Mouse (Mus musculus) liver, embryonic 14.5 days (tissue): ENCODE results near the gene Cnrip1. TPM values are rescaled to one million over a fixed set of nuclear protein-coding genes. Genes with fewer than 3 reads are reported as not detected.

Experiments
- ATAC-seq: fragments of 200-750 bp; cut with Nextera tagmentation; 2 replicates; pipeline ENCODE4 v1.8.0; 2017; ENCODE audit warnings: moderate number of reproducible peaks, mild to moderate bottlenecking, moderate library complexity; ENCODE audit not compliant: insufficient read depth
- DNase-seq, 3 experiments: peaks; one replicate each; pipeline ENCODE4 v3.0.0-alpha.2; 2012 to 2013; ENCODE audit warnings: low read depth in 3 of 3, low spot score in 3 of 3
- H3K27ac ChIP-seq: fragments of 300-500 bp; sonication (generic); 2 replicates; pipeline ENCODE4 v1.5.1; 2014; ENCODE audit warnings: moderate library complexity, mild to moderate bottlenecking, control low read depth, inconsistent platforms
- H3K27me3 ChIP-seq: fragments of 300-500 bp; sonication (generic); 2 replicates; pipeline ENCODE4 v1.6.1; 2014; ENCODE audit warnings: mild to moderate bottlenecking, low read length, moderate library complexity; ENCODE audit not compliant: control insufficient read depth, insufficient read depth
- H3K36me3 ChIP-seq: fragments of 300-500 bp; sonication (generic); replicated peaks from 2 replicates; pipeline ENCODE4 v1.6.1; 2014; ENCODE audit warnings: low read depth; ENCODE audit not compliant: control insufficient read depth, insufficient read depth
- H3K4me1 ChIP-seq, 2 experiments: fragments of 200-500 bp in 1 of 2; fragments of 300-500 bp in 1 of 2; sonication (generic) in 1 of 2; replicated peaks; 2 replicates each; pipeline ENCODE4 v1.6.1; 2012 to 2014; ENCODE audit warnings: antibody characterized with exemption in 1 of 2, inconsistent platforms in 1 of 2, low read length in 1 of 2; ENCODE audit not compliant: control insufficient read depth in 2 of 2, insufficient read depth in 2 of 2
- H3K4me2 ChIP-seq: fragments of 300-500 bp; sonication (generic); 2 replicates; pipeline ENCODE4 v1.6.1; 2014; ENCODE audit warnings: low read depth, mild to moderate bottlenecking, control low read depth, moderate library complexity
- H3K4me3 ChIP-seq, 2 experiments: fragments of 200-500 bp in 1 of 2; fragments of 300-500 bp in 1 of 2; sonication (generic) in 1 of 2; 2 replicates each; pipeline ENCODE4 v1.5.1; 2012 to 2014; ENCODE audit warnings: low read depth in 2 of 2, low read length in 2 of 2, mild to moderate bottlenecking in 2 of 2, control low read depth in 1 of 2, inconsistent platforms in 1 of 2, moderate library complexity in 1 of 2; ENCODE audit not compliant: insufficient read depth in 1 of 2
- H3K9ac ChIP-seq: fragments of 300-500 bp; sonication (generic); replicated peaks from 2 replicates; pipeline ENCODE4 v1.6.1; 2014; ENCODE audit warnings: mild to moderate bottlenecking, control low read depth, moderate library complexity
- H3K9me3 ChIP-seq: fragments of 300-500 bp; sonication (generic); 2 replicates; pipeline ENCODE4 v1.6.1; 2016; ENCODE audit warnings: low read length, mixed read lengths; ENCODE audit not compliant: control insufficient read depth
- CTCF ChIP-seq: IDR thresholded peaks from 2 replicates; pipeline ENCODE4 v1.5.1; 2016; ENCODE audit warnings: antibody characterized with exemption, low read depth, control low read depth
- EP300 ChIP-seq: IDR thresholded peaks from 2 replicates; pipeline ENCODE4 v1.6.1; 2016; ENCODE audit warnings: antibody characterized with exemption, low read depth
- WGBS: fragments of 180-500 bp; shearing (Covaris S2); extraction: QIAGEN DNeasy Blood & Tissue Kit; methylation state at CpG from one replicate; pipeline ENCODE4 v1.1.7; 2014; ENCODE audit not compliant: insufficient replicate concordance; 5-methylcytosine and 5-hydroxymethylcytosine counted together
- polyA plus RNA-seq, 2 experiments: library from polyadenylated mRNA; depleted of rRNA in 1 of 2; stranded (reverse) in 1 of 2; unstranded in 1 of 2; fragments of >200 nt; fragmentation: Nextera tagmentation in 1 of 2; extraction: Ambion mirVana in 1 of 2; gene quantifications; 2 replicates each; pipeline versions ENCODE4 v1.2.1 to v1.2.3; 2012 to 2014

Cnrip1 gene
- polyA plus RNA-seq, 2 experiments, result 2.0 to 2.5 TPM

DNA sequence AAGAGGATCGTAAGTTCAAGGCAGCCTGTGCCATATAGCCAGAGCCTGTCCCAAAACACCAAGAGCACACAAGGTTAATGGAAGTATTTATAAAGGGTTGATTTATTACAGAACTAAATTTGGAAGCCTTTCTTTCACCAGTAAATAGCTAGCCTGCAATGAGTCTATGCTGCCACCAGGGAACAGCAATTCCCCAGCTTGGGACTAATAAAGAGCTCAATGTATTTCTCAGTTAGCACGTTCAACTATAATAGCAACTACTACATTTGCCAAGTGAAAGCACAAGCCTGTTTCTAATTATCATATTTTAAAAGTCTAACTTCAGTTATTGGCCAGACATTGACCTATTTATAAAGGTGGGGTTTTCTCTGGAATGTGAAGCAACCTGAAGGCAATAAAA lies 31.6 kb downstream of the Cnrip1 start:
- Histone ChIP-seq H3K36me3 (no peaks in the 10 kb centered on the region), H3K9ac (no peak overlapping the region), H3K27me3 (no peaks in the 10 kb centered on the region), H3K4me1 (no peaks in the 10 kb centered on the region), H3K4me2 (no peak overlapping the region), H3K4me3 (no peak overlapping the region), H3K9me3 (no peaks in the 10 kb centered on the region), H3K27ac (no peak overlapping the region)
- DNase-seq (no peak), ATAC-seq (no peak)
- WGBS, result 46% methylated on average over 2 of the region's 2 CpGs
- TF ChIP-seq CTCF (peak; percentile 40; the same call in 1 of the 2 replicates), EP300 (no peak)

DNA sequence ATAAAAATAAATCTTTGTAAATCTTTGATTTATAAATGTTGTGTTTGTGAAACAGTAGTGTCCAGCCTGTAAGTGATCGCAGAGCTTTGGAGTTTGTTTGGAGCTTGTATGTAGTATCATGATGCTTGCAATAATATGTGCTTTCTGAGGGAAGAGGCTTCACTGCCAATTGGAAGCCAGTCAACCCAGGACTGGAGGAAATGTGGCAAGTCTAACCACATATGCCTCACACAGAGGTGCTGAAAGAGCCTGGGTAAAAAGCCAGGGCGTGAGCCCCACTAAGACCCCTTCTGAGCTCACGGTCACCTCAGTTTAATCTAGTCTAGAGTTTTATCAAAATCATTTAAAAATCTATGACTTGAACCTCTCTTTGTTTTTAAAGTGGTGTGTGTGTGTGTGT lies 32.1 kb downstream of the Cnrip1 start:
- Histone ChIP-seq H3K9me3 (no peaks in the 10 kb centered on the region), H3K4me2 (no peak overlapping the region), H3K9ac (no peak overlapping the region), H3K4me1 (no peaks in the 10 kb centered on the region), H3K27me3 (no peaks in the 10 kb centered on the region), H3K4me3 (no peak overlapping the region), H3K36me3 (no peaks in the 10 kb centered on the region), H3K27ac (no peak overlapping the region)
- ATAC-seq (no peak), DNase-seq (no peak)
- TF ChIP-seq EP300 (no peak), CTCF (no peak)
- 77% methylated on average over 3 of the region's 3 CpGs for WGBS

DNA sequence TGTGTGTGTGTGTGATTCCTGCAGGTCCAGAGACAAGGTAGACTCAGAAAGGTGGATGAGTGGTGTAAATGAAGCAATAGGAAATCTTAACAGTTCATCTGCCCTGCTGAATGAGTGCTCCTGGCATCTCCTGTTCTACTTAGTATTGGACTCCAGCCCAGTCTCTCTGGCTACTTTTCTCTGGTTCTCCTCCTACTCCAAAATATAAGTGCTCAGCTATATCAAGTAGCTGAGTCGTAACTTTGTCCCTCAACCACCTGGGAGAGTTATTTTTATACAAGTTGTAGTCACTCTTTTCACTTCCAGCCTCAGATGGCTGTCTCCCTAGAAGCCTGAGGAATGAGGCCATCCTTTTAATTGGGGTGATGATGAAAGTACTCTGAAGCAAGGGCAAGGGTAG lies 32.5 kb downstream of the Cnrip1 start:
- ATAC-seq (no peak), DNase-seq (no peak)
- H3K36me3 ChIP-seq, result no peaks in the 10 kb centered on the region
- no peaks in the 10 kb centered on the region for H3K9me3 ChIP-seq
- no peak overlapping the region for H3K4me3 ChIP-seq
- H3K4me1 ChIP-seq, result no peaks in the 10 kb centered on the region
- no peaks in the 10 kb centered on the region for H3K27me3 ChIP-seq
- TF ChIP-seq EP300, result no peak
- no peak for TF ChIP-seq CTCF
- no peak overlapping the region for H3K4me2 ChIP-seq
- H3K9ac ChIP-seq, result no peak overlapping the region
- WGBS, result 64% methylated on average over 1 of the region's 1 CpGs
- H3K27ac ChIP-seq, result no peak overlapping the region

DNA sequence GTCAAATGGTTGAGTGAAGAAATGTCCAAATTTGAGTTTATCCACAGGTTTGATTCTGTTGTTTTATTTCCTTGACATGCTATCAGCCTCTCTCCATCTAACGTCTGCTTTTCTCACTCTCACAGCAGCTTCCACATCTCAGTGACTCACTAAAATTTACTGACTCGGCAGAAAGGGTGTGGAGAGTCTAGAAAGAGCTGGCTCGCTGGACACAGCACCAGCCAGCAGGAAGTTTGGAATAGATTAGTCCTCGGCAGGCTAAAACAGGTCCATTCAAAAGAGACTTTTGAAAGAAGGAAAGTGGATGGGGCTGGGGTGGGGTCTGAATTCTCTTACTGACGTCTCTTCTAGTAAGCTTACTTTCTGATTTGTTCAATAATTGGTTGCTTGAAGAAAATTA lies 34.7 kb downstream of the Cnrip1 start:
- DNase-seq (no peak), ATAC-seq (no peak)
- Histone ChIP-seq H3K27me3 (no peaks in the 10 kb centered on the region), H3K9ac (no peak overlapping the region), H3K9me3 (no peaks in the 10 kb centered on the region), H3K27ac (no peak overlapping the region), H3K4me2 (no peak overlapping the region), H3K4me3 (no peak overlapping the region), H3K4me1 (no peaks in the 10 kb centered on the region), H3K36me3 (no peaks in the 10 kb centered on the region)
- 17% methylated on average over 5 of the region's 5 CpGs for WGBS
- no peak for TF ChIP-seq EP300
- no peak for TF ChIP-seq CTCF

DNA sequence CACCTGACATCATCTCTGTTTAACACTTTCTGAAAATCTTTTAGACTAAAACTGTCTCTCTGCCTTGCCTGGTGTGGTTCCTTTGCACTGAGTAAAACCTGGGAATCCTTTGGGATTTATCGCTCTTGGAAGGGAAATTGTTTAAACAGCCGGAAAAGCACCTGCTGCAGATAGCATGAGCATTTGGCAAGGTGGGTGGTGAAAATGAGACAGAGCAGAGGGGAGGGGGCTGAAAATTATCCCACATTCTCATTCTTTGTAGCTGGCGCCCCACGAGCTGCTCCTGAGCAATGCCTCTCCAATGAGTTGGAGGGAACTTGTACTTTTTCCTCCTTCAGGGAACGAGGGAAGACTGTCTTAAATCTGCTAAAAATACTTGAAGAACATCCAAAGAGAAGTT lies 55.5 kb downstream of the Cnrip1 start:
- Histone ChIP-seq H3K36me3 (no peaks in the 10 kb centered on the region), H3K4me2 (no peak overlapping the region), H3K4me1 (no peaks in the 10 kb centered on the region), H3K4me3 (no peak overlapping the region), H3K9me3 (no peaks in the 10 kb centered on the region), H3K27ac (no peak overlapping the region), H3K9ac (no peak overlapping the region), H3K27me3 (no peaks in the 10 kb centered on the region)
- WGBS, result 69% methylated on average over 5 of the region's 5 CpGs
- no peak for ATAC-seq
- DNase-seq, result no peak
- no peak for TF ChIP-seq CTCF
- no peak for TF ChIP-seq EP300

DNA sequence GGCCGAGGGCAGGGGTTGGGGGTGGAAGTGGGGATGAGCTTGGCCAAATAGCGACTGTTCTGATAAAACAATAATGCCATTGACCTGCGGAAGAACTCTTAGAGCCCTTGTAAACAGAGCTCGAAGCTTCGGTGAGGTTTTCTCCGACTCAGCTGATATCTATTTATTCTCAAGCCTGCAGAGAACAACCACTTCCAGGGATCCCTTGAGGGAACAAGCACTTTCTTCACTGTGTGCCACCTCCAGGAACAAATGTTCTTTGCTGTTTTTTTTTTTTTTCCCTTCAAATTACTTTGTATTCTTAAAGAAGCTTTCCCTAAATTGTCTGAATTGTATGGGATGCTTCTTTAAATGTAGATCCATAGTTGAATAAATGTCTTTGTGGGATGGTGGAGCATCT lies 56.0 kb downstream of the Cnrip1 start:
- no peaks in the 10 kb centered on the region for H3K27me3 ChIP-seq
- no peaks in the 10 kb centered on the region for H3K36me3 ChIP-seq
- no peaks in the 10 kb centered on the region for H3K9me3 ChIP-seq
- H3K9ac ChIP-seq, result no peak overlapping the region
- H3K4me1 ChIP-seq, result no peaks in the 10 kb centered on the region
- H3K4me3 ChIP-seq, result no peak overlapping the region
- ATAC-seq (no peak), DNase-seq (no peak)
- TF ChIP-seq CTCF (no peak), EP300 (no peak)
- H3K27ac ChIP-seq, result no peak overlapping the region
- H3K4me2 ChIP-seq, result no peak overlapping the region
- WGBS, result 58% methylated on average over 6 of the region's 6 CpGs
